Mouse (Mus musculus) CH12.LX (cell line): ENCODE results near the gene Kctd15. TPM values are rescaled to one million over a fixed set of nuclear protein-coding genes. Genes with fewer than 3 reads are reported as not detected.
A peak's percentile ranks its signal among the peaks of the same experiment; 100 is the strongest.

Experiments used
- DNase-seq: peaks from one replicate; pipeline ENCODE4 v3.0.0-alpha.2; 2013; ENCODE audit errors: extremely low read depth
- H3K27ac ChIP-seq: 2 replicates; pipeline ENCODE4 v1.5.1; 2012; ENCODE audit warnings: low read depth, mild to moderate bottlenecking, control low read depth, moderate library complexity; ENCODE audit not compliant: insufficient read depth
- H3K27me3 ChIP-seq: replicated peaks from 2 replicates; pipeline ENCODE3; 2012; ENCODE audit warnings: inconsistent platforms
- H3K36me3 ChIP-seq, 2 experiments: replicated peaks in 1 of 2; 2 replicates each; pipeline versions ENCODE3 to v1.6.1; 2012; ENCODE audit warnings: inconsistent platforms in 1 of 2, low read length in 1 of 2, mild to moderate bottlenecking in 1 of 2, mixed read lengths in 1 of 2, moderate library complexity in 1 of 2; ENCODE audit not compliant: control insufficient read depth in 1 of 2, insufficient read depth in 1 of 2
- H3K4me1 ChIP-seq, 2 experiments: 2 replicates each; pipeline ENCODE4 v1.6.1; 2012; ENCODE audit warnings: inconsistent platforms in 1 of 2, moderate library complexity in 1 of 2; ENCODE audit not compliant: insufficient read depth in 2 of 2, control insufficient read depth in 1 of 2
- H3K4me2 ChIP-seq: 2 replicates; pipeline ENCODE4 v1.6.1; 2012; ENCODE audit warnings: low read depth, mild to moderate bottlenecking, control low read depth; ENCODE audit not compliant: poor library complexity, insufficient read depth, severe bottlenecking
- H3K4me3 ChIP-seq, 3 experiments: fragments of 150-350 bp in 1 of 3; sonication (generic) in 1 of 3; replicated peaks in 1 of 3; 2 replicates each; pipeline versions ENCODE3 to v1.5.1; 2011 to 2012; ENCODE audit warnings: low read depth in 2 of 3, low read length in 2 of 3, mild to moderate bottlenecking in 2 of 3, moderate library complexity in 2 of 3, control low read depth in 1 of 3, improper control_type of control experiment in 1 of 3, inconsistent platforms in 1 of 3, mixed read lengths in 1 of 3; ENCODE audit not compliant: poor library complexity in 1 of 3
- H3K79me2 ChIP-seq: replicated peaks from 2 replicates; pipeline ENCODE4 v1.6.1; 2012; ENCODE audit warnings: mild to moderate bottlenecking, moderate library complexity; ENCODE audit not compliant: control insufficient read depth, poor library complexity, insufficient read depth, severe bottlenecking; ENCODE audit errors: extremely low read depth
- H3K9ac ChIP-seq: 2 replicates; pipeline ENCODE4 v1.6.1; 2012; ENCODE audit warnings: low read depth, mild to moderate bottlenecking, control low read depth, moderate library complexity; ENCODE audit not compliant: insufficient read depth
- H3K9me3 ChIP-seq: replicated peaks from 2 replicates; pipeline ENCODE3; 2012; ENCODE audit warnings: low read length, inconsistent platforms, mixed read lengths
- CTCF ChIP-seq, 2 experiments: IDR thresholded peaks in 1 of 2; conservative IDR thresholded peaks in 1 of 2; 2 replicates each; pipeline ENCODE4 v1.5.1; 2011 to 2012; ENCODE audit warnings: low read depth in 2 of 2, low read length in 2 of 2, improper control_type of control experiment in 1 of 2, inconsistent platforms in 1 of 2, mild to moderate bottlenecking in 1 of 2, moderate library complexity in 1 of 2
- EP300 ChIP-seq: IDR thresholded peaks from 2 replicates; pipeline ENCODE4 v1.6.1; 2011; ENCODE audit warnings: low read length, improper control_type of control experiment
- ETS1 ChIP-seq: conservative IDR thresholded peaks from 2 replicates; pipeline ENCODE4 v1.6.1; 2012; ENCODE audit warnings: low read depth, mild to moderate bottlenecking, inconsistent platforms, low read length, improper control_type of control experiment, moderate library complexity
- GABPA ChIP-seq: IDR thresholded peaks from 2 replicates; pipeline ENCODE4 v1.6.1; 2012; ENCODE audit warnings: low read depth, low read length, improper control_type of control experiment, inconsistent platforms; ENCODE audit not compliant: insufficient replicate concordance
- HCFC1 ChIP-seq: IDR thresholded peaks from 2 replicates; pipeline ENCODE4 v1.6.1; 2012; ENCODE audit warnings: low read depth, mild to moderate bottlenecking, inconsistent platforms, low read length, improper control_type of control experiment
- IRF4 ChIP-seq: IDR thresholded peaks from 2 replicates; pipeline ENCODE4 v1.6.1; 2014; ENCODE audit warnings: low read depth, mild to moderate bottlenecking, inconsistent platforms, low read length, improper control_type of control experiment
- JUN ChIP-seq: IDR thresholded peaks from 2 replicates; pipeline ENCODE4 v1.6.1; 2011; ENCODE audit warnings: low read depth, mild to moderate bottlenecking, low read length, improper control_type of control experiment, moderate library complexity; ENCODE audit not compliant: insufficient read depth
- JUND ChIP-seq: conservative IDR thresholded peaks from 2 replicates; pipeline ENCODE4 v1.6.1; 2011; ENCODE audit warnings: low read depth, low read length, improper control_type of control experiment
- KAT2A ChIP-seq: IDR thresholded peaks from 2 replicates; pipeline ENCODE4 v1.6.1; 2012; ENCODE audit warnings: low read length, improper control_type of control experiment, inconsistent platforms; ENCODE audit not compliant: insufficient replicate concordance
- MAX ChIP-seq: IDR thresholded peaks from 2 replicates; pipeline ENCODE4 v1.6.1; 2011; ENCODE audit warnings: low read length, improper control_type of control experiment
- MEF2A ChIP-seq: IDR thresholded peaks from 2 replicates; pipeline ENCODE4 v1.6.1; 2014; ENCODE audit warnings: low read depth, mild to moderate bottlenecking, inconsistent platforms, low read length, improper control_type of control experiment, borderline replicate concordance
- MXI1 ChIP-seq: IDR thresholded peaks from 2 replicates; pipeline ENCODE4 v1.6.1; 2011; ENCODE audit warnings: mild to moderate bottlenecking, low read depth, low read length, improper control_type of control experiment
- NELFE ChIP-seq: IDR thresholded peaks from 2 replicates; pipeline ENCODE4 v1.6.1; 2011; ENCODE audit warnings: low read depth, low read length, improper control_type of control experiment
- PAX5 ChIP-seq: IDR thresholded peaks from 2 replicates; pipeline ENCODE4 v1.6.1; 2012; ENCODE audit warnings: low read length, inconsistent platforms, mixed read lengths
- POLR2A ChIP-seq: IDR thresholded peaks from 2 replicates; pipeline ENCODE4 v1.6.1; 2011; ENCODE audit warnings: low read depth, mild to moderate bottlenecking, improper control_type of control experiment, low read length
- POLR2AphosphoS2 ChIP-seq: IDR thresholded peaks from 2 replicates; pipeline ENCODE4 v1.6.1; 2011; ENCODE audit warnings: low read depth, low read length, improper control_type of control experiment
- RAD21 ChIP-seq: IDR thresholded peaks from 2 replicates; pipeline ENCODE4 v1.6.1; 2011; ENCODE audit warnings: low read depth, mild to moderate bottlenecking, low read length, improper control_type of control experiment, moderate library complexity
- RCOR1 ChIP-seq: conservative IDR thresholded peaks from 2 replicates; pipeline ENCODE4 v1.6.1; 2012; ENCODE audit warnings: low read depth, mild to moderate bottlenecking, inconsistent platforms, low read length, improper control_type of control experiment
- SIN3A ChIP-seq: IDR thresholded peaks from 2 replicates; pipeline ENCODE4 v1.6.1; 2012; ENCODE audit warnings: low read length, improper control_type of control experiment, inconsistent platforms
- SMC3 ChIP-seq: IDR thresholded peaks from 2 replicates; pipeline ENCODE4 v1.6.1; 2011; ENCODE audit warnings: low read depth, low read length, improper control_type of control experiment
- TBP ChIP-seq: conservative IDR thresholded peaks from 2 replicates; pipeline ENCODE4 v1.6.1; 2011; ENCODE audit warnings: low read depth, low read length, improper control_type of control experiment
- UBTF ChIP-seq: IDR thresholded peaks from 2 replicates; pipeline ENCODE4 v1.6.1; 2012; ENCODE audit warnings: low read depth, mild to moderate bottlenecking, inconsistent platforms, low read length, improper control_type of control experiment, moderate library complexity
- USF1 ChIP-seq: IDR thresholded peaks from 2 replicates; pipeline ENCODE4 v1.6.1; 2014; ENCODE audit warnings: low read depth, mild to moderate bottlenecking, inconsistent platforms, low read length, improper control_type of control experiment
- ZC3H11A ChIP-seq: IDR thresholded peaks from 2 replicates; pipeline ENCODE4 v1.6.1; 2012; ENCODE audit warnings: low read depth, mild to moderate bottlenecking, inconsistent platforms, low read length, improper control_type of control experiment
- ZNF384 ChIP-seq: IDR thresholded peaks from 2 replicates; pipeline ENCODE4 v1.6.1; 2012; ENCODE audit warnings: low read depth, low read length, improper control_type of control experiment, inconsistent platforms
- dilution Hi-C: fragments of 300-500 bp; cut with MboI; formaldehyde crosslinking; loops from 2 replicates; pipeline ENCODE4 v1.14.3; 2020; ENCODE audit warnings: low sequenced_read_pairs; ENCODE audit not compliant: extremely low pct_unique_long_range_greater_than_20kb, extremely low pct_ligation_motif_present
- in situ Hi-C: fragments of 300-500 bp; cut with MboI; formaldehyde crosslinking; loops from 3 replicates; pipeline ENCODE4 v1.14.3; 2019; ENCODE audit warnings: low sequenced_read_pairs, low pct_ligation_motif_present, low pct_unique_long_range_greater_than_20kb, mixed read lengths
- polyA plus RNA-seq: library from polyadenylated mRNA; unstranded; fragments of >175 nt; gene quantifications from 2 replicates; pipeline ENCODE4 v1.2.1, GENCODE M21; 2012; ENCODE audit warnings: low read depth; ENCODE audit not compliant: insufficient read length
- total RNA-seq, 2 experiments: library from RNA; depleted of rRNA; stranded (reverse); fragments of 300-350 nt in 1 of 2; fragments of >200 nt in 1 of 2; gene quantifications; 2 replicates each; pipeline ENCODE4 v1.2.3; 2012 to 2014

Kctd15 gene
- total and polyA plus RNA-seq, 3 experiments = 21.6 to 39.0 (median 24.0) TPM

GRCm38 (mm10) chr7:34655086-34655839 is 1.3 kb downstream of the Kctd15 start (continued):
- TF ChIP-seq POLR2AphosphoS2 (no peak), PAX5 (no peak), GABPA (no peak), TBP (no peak), MEF2A (peak; percentile 31; the same call in 1 of the 2 replicates), MAX (peak; percentile 53; the same call in 1 of the 2 replicates), EP300 (no peak; the same call in 1 of the 2 replicates), SMC3 (peak; percentile 84), JUN (no peak), USF1 (no peak), JUND (no peak), ZNF384 (no peak), MXI1 (no peak; the same call in 1 of the 2 replicates), ZC3H11A (peak; percentile 48), ETS1 (no peak; the same call in 1 of the 2 replicates), UBTF (peak; percentile 83), RCOR1 (no peak)

GRCm38 (mm10) chr7:34654441-34655085 is 2.0 kb downstream of the Kctd15 start:
- dilution Hi-C loops (no loop called here), in situ Hi-C loops (loop anchor here (25.0 kb wide), 2 partner anchors 142 to 392 kb away; partner anchors contain the start of gene Gm6096)
- peaks cover 6% of the 10 kb centered on the region for H3K9me3 ChIP-seq
- H3K4me3 ChIP-seq = peak overlapping the region; percentile 53 to 75 (median 73)
- TF ChIP-seq IRF4 = no peak
- peak; percentile 65 for TF ChIP-seq MXI1
- TF ChIP-seq NELFE = 0 out of 2 replicates have a peak, but pooled peaks have one; percentile 20
- TF ChIP-seq MAX = no peak
- TF ChIP-seq RAD21 = no peak
- no peak; the same call in 1 of the 2 replicates for TF ChIP-seq UBTF
- no peak for TF ChIP-seq CTCF (conservative IDR thresholded peaks at IDR 0.05 in 1 of 2, IDR thresholded peaks at IDR 0.05 in 1 of 2; ENCODE audit: low read depth in 2 of 2, low read length in 2 of 2)
- TF ChIP-seq HCFC1 = no peak
- TF ChIP-seq KAT2A = no peak
- no peak for TF ChIP-seq POLR2A
- peak; percentile 14; the same call in 1 of the 2 replicates for TF ChIP-seq SIN3A
- TF ChIP-seq PAX5 = no peak
- no peak for TF ChIP-seq ETS1
- peak overlapping the region; percentile 53; the same call in 1 of the 2 replicates for H3K4me2 ChIP-seq
- H3K79me2 ChIP-seq = no peaks in the 10 kb centered on the region
- H3K9ac ChIP-seq = peak overlapping the region; percentile 94
- no peak for DNase-seq
- H3K27me3 ChIP-seq = no peaks in the 10 kb centered on the region
- peak overlapping the region; percentile 70; the same call in 1 of the 2 replicates for H3K27ac ChIP-seq
- peaks cover 10 to 31% of the 10 kb centered on the region in 2 experiments for H3K4me1 ChIP-seq
- peaks cover 4 to 13% of the 10 kb centered on the region in 2 experiments for H3K36me3 ChIP-seq
